Comparison of ENCODE assay signal across 9 mouse cellular contexts in genomic region chr4:141010526-141010925, GRCm38 (mm10). TPM values are rescaled to one million over a fixed set of nuclear protein-coding genes. Genes with fewer than 3 reads are reported as not detected.
DNase-seq lines count a peak whose midpoint lies in the region; ATAC-seq lines count a peak whose summit lies in the region.
"Had no signal": no experiment of that assay in that cellular context is flagged by ENCODE, and none has a peak within 500 bp of the region (broad histone marks: within the 10 kb centered on the region; RNA-seq: fewer than 3 reads in every experiment).

No protein-coding gene starts in this region.

- peak; percentile 70 for DNase-seq in right cerebral cortex, postnatal 4 days
- no peak for DNase-seq in right cerebral cortex, adult 2 months (ENCODE audit: low spot score in 2 of 2)
- DNase-seq in forebrain, embryonic 14.5 days (ENCODE audit: low spot score), result peak; percentile 82
- DNase-seq in kidney, postnatal 4 days, result peak; percentile 72 to 81
- no peak for DNase-seq in adrenal gland, postnatal 10 days
- DNase-seq in urinary bladder, postnatal 14 days (ENCODE audit: low spot score), result no peak
- no peak for DNase-seq in adipocyte (ENCODE audit: low spot score)

- peak overlapping the region; percentile 89 for H3K27ac ChIP-seq in forebrain, embryonic 14.5 days (ENCODE audit: low read depth, low read length)
- peak overlapping the region; percentile 82 for H3K27ac ChIP-seq in midbrain, embryonic 13.5 days
- H3K27ac ChIP-seq: macrophage had no signal

- peak overlapping the region; percentile 97 for H3K9ac ChIP-seq in forebrain, embryonic 14.5 days (ENCODE audit: low read length)
- H3K9ac ChIP-seq in midbrain, embryonic 13.5 days (replicated peaks), result peak overlapping the region; percentile 90

- ATAC-seq in forebrain, embryonic 14.5 days, result peak; percentile 87
- ATAC-seq in midbrain, embryonic 13.5 days, result peak; percentile 86

- WGBS in forebrain, embryonic 14.5 days, result under 1% methylated on average over 26 of the region's 26 CpGs
- WGBS in midbrain, embryonic 13.5 days, result under 1% methylated on average over 26 of the region's 26 CpGs

- peak overlapping the region; percentile 75 for H3K4me2 ChIP-seq in forebrain, embryonic 14.5 days (ENCODE audit: low read length)
- peak overlapping the region; percentile 92 for H3K4me2 ChIP-seq in midbrain, embryonic 13.5 days (replicated peaks)

- H3K4me3 ChIP-seq in forebrain, embryonic 14.5 days (ENCODE audit: low read depth, low read length), result peak overlapping the region; percentile 86
- H3K4me3 ChIP-seq in midbrain, embryonic 13.5 days (replicated peaks), result peak overlapping the region; percentile 78

- H3K4me1 ChIP-seq in forebrain, embryonic 14.5 days (ENCODE audit: control insufficient read depth, insufficient read depth, low read length), result peaks cover 20% of the 10 kb centered on the region
- peaks cover 34% of the 10 kb centered on the region for H3K4me1 ChIP-seq in midbrain, embryonic 13.5 days (replicated peaks)

- H3K27me3 ChIP-seq in forebrain, embryonic 14.5 days (replicated peaks; ENCODE audit: control insufficient read depth, insufficient read depth, low read length), result no peaks in the 10 kb centered on the region
- H3K27me3 ChIP-seq in midbrain, embryonic 13.5 days, result no peaks in the 10 kb centered on the region

- no peaks in the 10 kb centered on the region for H3K9me3 ChIP-seq in forebrain, embryonic 14.5 days (replicated peaks; ENCODE audit: control insufficient read depth, low read length)
- H3K9me3 ChIP-seq in midbrain, embryonic 13.5 days, result no peaks in the 10 kb centered on the region

- peaks cover 51% of the 10 kb centered on the region for H3K36me3 ChIP-seq in forebrain, embryonic 14.5 days (ENCODE audit: control insufficient read depth, insufficient read depth, low read length)
- peaks cover 62% of the 10 kb centered on the region for H3K36me3 ChIP-seq in midbrain, embryonic 13.5 days

RNA-seq across cellular contexts. Expression of gene Mfap2, which starts 0.3 kb away (rescaled TPM):
- polyA plus RNA-seq in forebrain, embryonic 14.5 days (2014; fragmentation: Nextera tagmentation; extraction: Ambion mirVana), result 255 and 287 TPM in 2 replicates
- polyA plus RNA-seq in midbrain, embryonic 13.5 days (2015; fragmentation: Nextera tagmentation; extraction: Ambion mirVana), result 181 and 207 TPM in 2 replicates
- 10 to 100 TPM; 46.9 to 50.7 TPM for total RNA-seq in adrenal gland, postnatal 10 days (2021)
- polyA plus RNA-seq: macrophage had no signal

RNA-seq across cellular contexts. Expression of gene Atp13a2, which starts 23.9 kb away (rescaled TPM):
- 79.9 and 110 TPM in 2 replicates for polyA plus RNA-seq in forebrain, embryonic 14.5 days (2014; fragmentation: Nextera tagmentation; extraction: Ambion mirVana)
- 118 and 127 TPM in 2 replicates for polyA plus RNA-seq in midbrain, embryonic 13.5 days (2015; fragmentation: Nextera tagmentation; extraction: Ambion mirVana)
- 10 to 100 TPM; 31.9 to 39.9 TPM for total RNA-seq in adrenal gland, postnatal 10 days (2021)

RNA-seq across cellular contexts. Expression of gene Sdhb, which starts 49.5 kb away (rescaled TPM):
- 508 and 541 TPM in 2 replicates for polyA plus RNA-seq in forebrain, embryonic 14.5 days (2014; fragmentation: Nextera tagmentation; extraction: Ambion mirVana)
- 457 and 464 TPM in 2 replicates for polyA plus RNA-seq in midbrain, embryonic 13.5 days (2015; fragmentation: Nextera tagmentation; extraction: Ambion mirVana)
- 100 to 1,000 TPM; 722 to 784 TPM for total RNA-seq in adrenal gland, postnatal 10 days (2021)

RNA-seq across cellular contexts. Expression of gene Crocc, which starts 49.8 kb away (rescaled TPM):
- polyA plus RNA-seq in forebrain, embryonic 14.5 days (2014; fragmentation: Nextera tagmentation; extraction: Ambion mirVana), result 6.6 and 7.8 TPM in 2 replicates
- polyA plus RNA-seq in midbrain, embryonic 13.5 days (2015; fragmentation: Nextera tagmentation; extraction: Ambion mirVana), result 6.8 and 8.8 TPM in 2 replicates
- 10 to 100 TPM in 1 of 2 experiments, 1 to 10 TPM in 1; 6.7 to 13.2 TPM for total RNA-seq in adrenal gland, postnatal 10 days (2021)

Comparison
In these comparisons a context has a peak if more than half of its experiments do, and no peak if none do; other contexts are left out.
1. DNase-seq: peak in right cerebral cortex, postnatal 4 days (single experiment), forebrain, embryonic 14.5 days (single experiment) and kidney, postnatal 4 days (2 of 2); none in right cerebral cortex, adult 2 months (0 of 2), adrenal gland, postnatal 10 days (single experiment), urinary bladder, postnatal 14 days (single experiment) and adipocyte (single experiment).